Mouse (Mus musculus) brain, embryonic 18.5 days (tissue): ENCODE measurements around the gene Rtn4rl2.
"Not testable (repeated sequence)": the region's sequence is repeated elsewhere in the genome, so short reads cannot be mapped to it uniquely, and the experiment has no call there.

Source experiments
- DNase-seq: peaks from one replicate; pipeline ENCODE4 v3.0.0-alpha.2; 2012; ENCODE audit warnings: low read depth, low spot score

Rtn4rl2 gene

GRCm38 (mm10) chr2:84886234-84886731 is at the start of gene Rtn4rl2:
Rtn4rl2 (minus strand) TSS chr2:84886710.
- no peak for DNase-seq

- DNase-seq, result no peak
These were observed 48.6 kb upstream of the Rtn4rl2 start for GRCm38 (mm10) chr2:84935065-84935464.

- DNase-seq, result no peak
These were observed 48.1 kb upstream of the Rtn4rl2 start for GRCm38 (mm10) chr2:84934649-84935007.

- no peak for DNase-seq
These were observed 47.6 kb upstream of the Rtn4rl2 start for GRCm38 (mm10) chr2:84933992-84934648.

GRCm38 (mm10) chr2:84930186-84930585 is 43.7 kb upstream of the Rtn4rl2 start:
- no peak for DNase-seq

GRCm38 (mm10) chr2:84919601-84920108 is 33.1 kb upstream of the Rtn4rl2 start:
- no peak for DNase-seq

- no peak for DNase-seq
These were observed 31.7 kb upstream of the Rtn4rl2 start for GRCm38 (mm10) chr2:84918188-84918587.

- no peak for DNase-seq
These were observed 30.2 kb upstream of the Rtn4rl2 start for GRCm38 (mm10) chr2:84916548-84917320.

- DNase-seq, result no peak
These were observed 28.8 kb upstream of the Rtn4rl2 start for GRCm38 (mm10) chr2:84915330-84915729.

GRCm38 (mm10) chr2:84913881-84914280 is 27.4 kb upstream of the Rtn4rl2 start:
- no peak for DNase-seq

GRCm38 (mm10) chr2:84912722-84913121 is 26.2 kb upstream of the Rtn4rl2 start:
- DNase-seq, result no peak

GRCm38 (mm10) chr2:84896686-84897085 is 10.2 kb upstream of the Rtn4rl2 start:
- not testable (repeated sequence) for DNase-seq

- no peak for DNase-seq
These were observed 9.1 kb upstream of the Rtn4rl2 start for GRCm38 (mm10) chr2:84895495-84896198.

- DNase-seq, result no peak
These were observed 6.8 kb upstream of the Rtn4rl2 start for GRCm38 (mm10) chr2:84893359-84893758.

GRCm38 (mm10) chr2:84890045-84890340 is 3.5 kb upstream of the Rtn4rl2 start:
- DNase-seq, result no peak

- no peak for DNase-seq
These were observed 3.0 kb upstream of the Rtn4rl2 start for GRCm38 (mm10) chr2:84889316-84890044.

GRCm38 (mm10) chr2:84888657-84889315 is 2.3 kb upstream of the Rtn4rl2 start:
- DNase-seq, result peak; percentile 75

- no peak for DNase-seq
These were observed 1.1 kb upstream of the Rtn4rl2 start for GRCm38 (mm10) chr2:84887411-84888271.

- no peak for DNase-seq
These were observed 341 bp upstream of the Rtn4rl2 start for GRCm38 (mm10) chr2:84886821-84887281.
